Mouse (Mus musculus) megakaryocyte, embryonic 14.5 days (primary cell): ENCODE results near the gene Prkd2. TPM values are rescaled to one million over a fixed set of nuclear protein-coding genes. Genes with fewer than 3 reads are reported as not detected.

Experiments
- H3K27me3 ChIP-seq: replicated peaks from 2 replicates; pipeline ENCODE3; 2012; ENCODE audit warnings: inconsistent platforms
- H3K36me3 ChIP-seq: replicated peaks from 2 replicates; pipeline ENCODE3; 2012; ENCODE audit warnings: low read length, inconsistent platforms, mixed read lengths
- H3K4me1 ChIP-seq: 2 replicates; pipeline ENCODE4 v1.6.1; 2012; ENCODE audit warnings: inconsistent platforms
- H3K4me3 ChIP-seq: replicated peaks from 2 replicates; pipeline ENCODE3; 2012; ENCODE audit warnings: moderate library complexity, mild to moderate bottlenecking, inconsistent platforms
- H3K9me3 ChIP-seq: 2 replicates; pipeline ENCODE4 v1.6.1; 2012; ENCODE audit warnings: inconsistent platforms
- FLI1 ChIP-seq: IDR thresholded peaks from 2 replicates; pipeline ENCODE4 v1.6.1; 2012; ENCODE audit warnings: low read length, inconsistent platforms, mixed read lengths
- GATA1 ChIP-seq: IDR thresholded peaks from 3 replicates; pipeline ENCODE4 v1.6.1; 2012; ENCODE audit warnings: mixed read lengths, low read length, inconsistent platforms, borderline replicate concordance
- polyA plus RNA-seq: library from polyadenylated mRNA; stranded (reverse); fragments of >175 nt; gene quantifications from 2 replicates; pipeline ENCODE4 v1.2.3, GENCODE M21; 2012; ENCODE audit warnings: low replicate concordance; ENCODE audit not compliant: insufficient read depth

Prkd2 gene
- polyA plus RNA-seq, 1 experiment, result 70.1 TPM

DNA sequence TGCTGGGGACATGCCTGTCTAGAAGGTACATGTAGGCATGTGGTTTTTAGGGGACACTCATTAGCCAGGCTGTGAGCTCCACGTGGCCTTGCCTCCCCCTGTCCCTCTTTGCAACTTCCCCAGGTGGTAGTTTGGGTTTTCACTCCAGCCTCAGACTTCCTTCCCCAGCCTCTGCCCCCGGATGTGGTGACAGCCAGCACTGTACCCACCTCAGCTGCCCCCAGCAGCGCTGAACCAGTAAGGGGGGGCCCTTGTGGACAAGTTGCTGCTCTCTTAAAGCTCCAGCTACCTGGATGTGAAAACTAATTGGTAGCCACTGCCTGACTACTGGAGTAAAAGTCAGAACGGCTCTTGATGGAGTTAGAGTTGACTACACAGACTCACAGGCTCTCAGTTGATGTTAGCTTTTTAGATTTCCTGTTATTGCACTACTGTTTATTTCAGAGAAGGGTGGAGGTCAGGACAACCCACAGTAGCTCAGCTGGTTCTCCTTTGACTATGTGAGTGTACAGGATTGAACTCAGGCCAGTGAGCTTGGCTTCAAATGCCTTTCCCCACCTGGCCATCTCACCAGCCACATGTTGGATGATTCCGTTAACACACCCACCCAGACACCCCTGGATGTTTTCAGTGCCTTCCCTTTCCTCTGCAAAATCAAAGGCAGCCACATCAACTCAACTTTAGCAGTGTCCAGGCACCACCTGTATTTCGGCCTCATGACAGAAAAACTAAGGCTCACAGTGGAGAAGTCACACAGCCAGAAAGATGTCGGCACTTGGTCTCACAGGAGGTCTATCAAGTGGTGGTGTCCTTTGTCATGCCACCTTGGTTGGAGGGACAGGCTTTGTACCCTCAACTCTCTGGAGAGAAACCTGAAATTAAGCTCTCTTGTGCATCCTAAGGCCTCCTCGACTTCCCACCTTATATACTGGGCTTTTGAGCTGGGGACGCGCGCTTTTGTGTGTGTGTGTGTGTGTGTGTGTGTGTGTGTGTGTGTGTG is 841 bp upstream of the Prkd2 start:
- H3K4me1 ChIP-seq, result peaks cover 87% of the 10 kb centered on the region
- H3K27me3 ChIP-seq, result no peaks in the 10 kb centered on the region
- H3K9me3 ChIP-seq, result no peaks in the 10 kb centered on the region
- peaks cover 66% of the 10 kb centered on the region for H3K36me3 ChIP-seq
- no peak for TF ChIP-seq GATA1
- TF ChIP-seq FLI1, result no peak
- H3K4me3 ChIP-seq, result peak overlapping the region; percentile 93

- Histone ChIP-seq H3K4me1 (peaks cover 78% of the 10 kb centered on the region), H3K36me3 (peaks cover 66% of the 10 kb centered on the region), H3K27me3 (no peaks in the 10 kb centered on the region), H3K9me3 (no peaks in the 10 kb centered on the region), H3K4me3 (peak overlapping the region; percentile 93)
- TF ChIP-seq GATA1, result no peak
- TF ChIP-seq FLI1, result no peak
Measured at GRCm38 (mm10) chr7:16843441-16844171, 904 bp downstream of the Prkd2 start.

GRCm38 (mm10) chr7:16844696-16845071 is 2.0 kb downstream of the Prkd2 start:
- Histone ChIP-seq H3K36me3 (peaks cover 66% of the 10 kb centered on the region), H3K4me3 (peak overlapping the region; percentile 93), H3K27me3 (no peaks in the 10 kb centered on the region), H3K4me1 (peaks cover 73% of the 10 kb centered on the region), H3K9me3 (no peaks in the 10 kb centered on the region)
- no peak for TF ChIP-seq GATA1
- no peak for TF ChIP-seq FLI1

- Histone ChIP-seq H3K4me3 (peak overlapping the region; percentile 93), H3K27me3 (no peaks in the 10 kb centered on the region), H3K36me3 (peaks cover 66% of the 10 kb centered on the region), H3K4me1 (peaks cover 72% of the 10 kb centered on the region), H3K9me3 (no peaks in the 10 kb centered on the region)
- TF ChIP-seq FLI1, result no peak
- TF ChIP-seq GATA1, result no peak
Measured at GRCm38 (mm10) chr7:16845072-16845819, 2.5 kb downstream of the Prkd2 start.

DNA sequence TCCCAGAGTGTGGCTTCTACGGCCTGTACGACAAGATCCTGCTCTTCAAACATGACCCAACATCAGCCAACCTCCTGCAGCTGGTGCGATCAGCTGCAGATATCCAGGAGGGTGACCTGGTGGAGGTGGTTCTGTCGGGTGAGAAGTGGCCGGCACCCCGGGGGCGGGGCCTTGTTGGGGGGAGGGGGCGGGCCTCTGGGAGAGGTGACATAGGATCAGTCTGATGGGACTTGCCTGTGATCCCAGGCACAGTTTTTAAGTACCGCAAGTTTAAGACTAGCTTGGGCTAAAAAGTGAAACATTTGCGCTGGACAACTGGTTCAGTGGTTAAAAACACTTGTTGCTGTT is 3.1 kb downstream of the Prkd2 start:
- Histone ChIP-seq H3K27me3 (no peaks in the 10 kb centered on the region), H3K36me3 (peaks cover 66% of the 10 kb centered on the region), H3K4me1 (peaks cover 67% of the 10 kb centered on the region), H3K9me3 (no peaks in the 10 kb centered on the region), H3K4me3 (peak overlapping the region; percentile 93)
- TF ChIP-seq FLI1, result no peak
- TF ChIP-seq GATA1, result no peak

GRCm38 (mm10) chr7:16846775-16847174 is 4.1 kb downstream of the Prkd2 start:
- H3K9me3 ChIP-seq, result no peaks in the 10 kb centered on the region
- H3K4me3 ChIP-seq, result no peak overlapping the region
- H3K36me3 ChIP-seq, result peaks cover 64% of the 10 kb centered on the region
- H3K4me1 ChIP-seq, result peaks cover 57% of the 10 kb centered on the region
- TF ChIP-seq GATA1 (no peak), FLI1 (no peak)
- no peaks in the 10 kb centered on the region for H3K27me3 ChIP-seq

DNA sequence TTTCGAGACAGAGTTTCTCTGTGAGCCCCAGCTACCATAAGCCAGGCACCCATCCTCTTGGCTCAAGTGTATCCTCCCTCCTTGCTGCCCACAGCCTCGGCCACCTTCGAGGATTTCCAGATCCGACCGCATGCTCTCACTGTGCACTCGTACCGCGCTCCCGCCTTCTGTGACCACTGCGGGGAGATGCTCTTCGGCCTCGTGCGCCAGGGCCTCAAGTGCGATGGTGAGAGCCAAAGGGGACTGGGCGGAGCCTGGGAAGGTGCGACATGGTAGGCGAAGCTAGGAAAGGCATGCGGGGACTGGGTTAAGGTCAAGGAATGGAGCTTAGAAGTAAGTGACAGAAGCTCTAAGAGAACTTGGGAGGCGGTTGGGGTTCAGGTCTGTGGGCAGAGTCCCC is 4.8 kb downstream of the Prkd2 start:
- TF ChIP-seq FLI1 (no peak), GATA1 (no peak)
- Histone ChIP-seq H3K27me3 (no peaks in the 10 kb centered on the region), H3K9me3 (no peaks in the 10 kb centered on the region), H3K4me3 (peak overlapping the region; percentile 18), H3K4me1 (peaks cover 49% of the 10 kb centered on the region), H3K36me3 (peaks cover 68% of the 10 kb centered on the region)

GRCm38 (mm10) chr7:16848579-16848978 is 5.9 kb downstream of the Prkd2 start:
- peaks cover 78% of the 10 kb centered on the region for H3K36me3 ChIP-seq
- H3K9me3 ChIP-seq, result no peaks in the 10 kb centered on the region
- peaks cover 54% of the 10 kb centered on the region for H3K4me1 ChIP-seq
- TF ChIP-seq GATA1, result no peak
- no peak for TF ChIP-seq FLI1
- H3K27me3 ChIP-seq, result no peaks in the 10 kb centered on the region
- peak overlapping the region; percentile 62 for H3K4me3 ChIP-seq

- no peak for TF ChIP-seq GATA1
- no peak for TF ChIP-seq FLI1
- no peaks in the 10 kb centered on the region for H3K9me3 ChIP-seq
Measured at GRCm38 (mm10) chr7:16851636-16852035, 8.9 kb downstream of the Prkd2 start.

GRCm38 (mm10) chr7:16853302-16853831 is 10.7 kb downstream of the Prkd2 start:
- no peak for TF ChIP-seq GATA1
- TF ChIP-seq FLI1, result no peak
- H3K36me3 ChIP-seq, result peaks cover 97% of the 10 kb centered on the region
- H3K4me1 ChIP-seq, result peaks cover 32% of the 10 kb centered on the region
- no peak overlapping the region for H3K4me3 ChIP-seq
- H3K9me3 ChIP-seq, result no peaks in the 10 kb centered on the region
- H3K27me3 ChIP-seq, result no peaks in the 10 kb centered on the region

More at GRCm38 (mm10) chr7:16851636-16852035, 8.9 kb downstream of the Prkd2 start:
- H3K36me3 ChIP-seq, result peaks cover 97% of the 10 kb centered on the region
- H3K27me3 ChIP-seq, result no peaks in the 10 kb centered on the region
- no peak overlapping the region for H3K4me3 ChIP-seq
- peaks cover 37% of the 10 kb centered on the region for H3K4me1 ChIP-seq
